Mouse (Mus musculus) lung, adult 2 months (tissue): ENCODE measurements around the gene Lap3.

Experiments used
- CTCF ChIP-seq: fragments of 200-500 bp; IDR thresholded peaks from 2 replicates; pipeline ENCODE4 v1.5.1; 2011; ENCODE audit warnings: mild to moderate bottlenecking, low read length, control low read depth; ENCODE audit not compliant: insufficient read depth
- POLR2A ChIP-seq: fragments of 200-500 bp; IDR thresholded peaks from 2 replicates; pipeline ENCODE4 v1.6.1; 2011; ENCODE audit warnings: low read depth, mild to moderate bottlenecking, control low read depth, low read length, borderline replicate concordance; ENCODE audit errors: extremely low read depth

GRCm38 (mm10) chr5:45454456-45454855 is 38.7 kb upstream of the Lap3 start:
- TF ChIP-seq POLR2A (no peak), CTCF (no peak)
